Mouse (Mus musculus): ENCODE data around the gene Snx20.
"Not testable (repeated sequence)": the region's sequence is repeated elsewhere in the genome, so short reads cannot be mapped to it uniquely, and the experiment has no call there.

Gene Snx20

DNA sequence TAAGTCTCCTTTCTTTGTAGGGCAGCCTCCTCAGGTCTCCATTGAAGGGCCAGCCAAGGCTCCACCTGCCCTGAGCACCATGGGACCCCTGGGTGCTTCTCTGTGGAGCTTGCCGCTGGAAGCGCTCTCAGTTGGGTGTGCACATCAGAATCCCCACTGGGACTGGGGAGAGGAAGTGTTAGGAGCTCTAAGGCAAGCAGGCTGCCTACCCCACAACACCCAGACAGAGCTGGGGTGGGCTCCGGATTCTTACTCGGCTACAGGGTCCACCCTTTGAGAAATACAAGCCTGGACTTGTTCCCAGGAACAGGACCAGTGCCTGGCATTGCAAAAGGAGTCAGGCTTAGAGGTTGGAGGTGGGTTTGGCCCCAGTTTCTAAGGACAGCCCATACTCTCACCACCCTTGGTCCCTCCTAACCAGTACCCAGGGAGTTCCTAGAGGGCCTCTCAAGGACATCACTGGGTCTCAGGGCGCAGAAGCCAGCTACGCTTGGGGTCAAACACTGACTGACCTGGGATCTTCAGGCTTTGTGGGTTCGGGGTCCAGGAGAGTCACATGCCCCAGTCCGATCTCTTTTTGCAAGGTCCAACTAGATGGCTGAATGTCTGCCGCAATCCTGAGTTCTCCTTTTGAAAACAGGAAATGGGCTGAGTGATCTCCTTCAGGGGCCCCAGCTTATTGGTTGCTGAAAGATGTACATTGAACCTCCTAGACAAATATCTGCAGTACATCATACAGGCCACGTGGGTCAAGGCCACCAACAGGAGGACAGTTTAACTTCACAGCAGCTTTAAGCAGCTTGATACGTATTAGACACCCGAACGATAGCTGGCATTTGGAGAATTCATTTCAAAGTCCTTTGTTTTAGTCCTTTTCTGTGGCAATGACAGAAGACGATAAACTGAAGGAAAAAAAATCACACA lies at the start of gene Snx20:
TSS of gene Snx20 (minus strand) at position 655 of the 924 bp plus-strand sequence.
- no peak for DNase-seq (ENCODE audit: low spot score)

DNA sequence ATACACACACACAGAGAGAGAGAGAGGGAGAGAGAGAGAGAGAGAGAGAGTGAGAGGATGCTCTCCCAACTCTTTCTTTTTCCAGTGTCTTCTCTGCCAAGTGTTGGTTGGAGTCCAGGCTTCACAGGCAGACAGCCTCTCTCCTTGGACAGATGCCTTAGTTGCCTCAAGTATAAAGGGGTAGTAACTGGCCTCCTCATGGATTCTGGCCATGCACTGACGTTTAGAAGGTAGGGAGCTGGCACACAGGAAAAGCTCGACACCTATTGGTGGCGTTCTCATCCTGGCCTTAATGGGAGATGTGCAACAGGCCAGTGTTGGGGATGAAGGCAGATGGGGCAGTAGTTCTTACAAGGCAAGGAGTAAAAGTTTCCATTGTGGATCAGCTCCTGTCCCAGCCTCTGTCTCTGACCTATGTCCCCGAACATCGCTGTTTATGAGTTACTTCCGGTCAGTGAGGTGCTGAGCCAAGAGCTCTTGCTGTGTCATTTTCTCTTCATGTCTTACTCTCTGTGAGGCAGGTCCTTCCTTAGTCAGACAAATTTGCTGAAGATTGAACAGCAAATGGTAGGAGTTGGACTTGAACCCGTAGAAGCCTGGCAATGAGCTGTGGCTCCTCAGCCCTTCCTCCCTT lies 47.8 kb upstream of the Snx20 start:
- DNase-seq (ENCODE audit: low spot score): no peak

DNA sequence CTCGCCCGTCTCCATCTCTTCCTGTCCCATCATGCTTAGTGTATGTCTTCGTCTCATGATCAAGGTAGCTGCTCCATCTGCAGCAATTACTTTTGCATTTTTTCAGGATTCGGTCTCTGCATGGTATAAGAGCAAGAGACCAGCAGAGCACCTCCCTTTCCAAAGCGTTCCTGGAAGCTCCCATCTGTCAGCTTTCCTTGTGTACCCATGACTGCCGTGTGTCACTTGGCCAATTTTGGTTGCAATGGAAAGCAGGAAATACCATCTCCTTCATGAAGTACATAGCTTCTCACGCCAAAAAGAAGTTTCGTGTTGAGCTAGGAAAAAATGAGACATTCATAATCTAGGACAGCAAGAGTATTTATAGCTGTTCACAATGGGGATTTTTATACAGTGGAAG lies 45.1 kb upstream of the Snx20 start:
- no peak for DNase-seq (ENCODE audit: low spot score)

DNA sequence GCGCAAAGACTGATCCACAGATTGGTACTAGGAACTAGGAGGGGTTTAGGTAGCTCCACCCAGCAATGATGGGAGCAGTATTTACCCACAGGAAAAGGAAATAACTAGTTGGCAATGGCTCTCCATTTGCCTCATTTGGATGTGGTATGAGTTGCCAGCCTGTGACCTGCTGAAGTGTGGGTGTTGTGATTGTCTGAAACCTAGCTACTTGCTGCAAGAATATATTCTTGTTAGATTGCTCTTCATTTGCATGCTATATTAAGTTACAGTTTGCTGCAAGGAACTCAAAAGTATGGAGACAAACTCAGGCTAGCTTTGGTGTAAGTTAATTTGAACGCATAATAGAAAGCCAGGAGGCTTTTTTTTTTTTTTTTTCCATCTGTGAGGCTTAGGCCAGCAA lies 44.6 kb upstream of the Snx20 start:
- no peak for DNase-seq (ENCODE audit: low spot score)

DNA sequence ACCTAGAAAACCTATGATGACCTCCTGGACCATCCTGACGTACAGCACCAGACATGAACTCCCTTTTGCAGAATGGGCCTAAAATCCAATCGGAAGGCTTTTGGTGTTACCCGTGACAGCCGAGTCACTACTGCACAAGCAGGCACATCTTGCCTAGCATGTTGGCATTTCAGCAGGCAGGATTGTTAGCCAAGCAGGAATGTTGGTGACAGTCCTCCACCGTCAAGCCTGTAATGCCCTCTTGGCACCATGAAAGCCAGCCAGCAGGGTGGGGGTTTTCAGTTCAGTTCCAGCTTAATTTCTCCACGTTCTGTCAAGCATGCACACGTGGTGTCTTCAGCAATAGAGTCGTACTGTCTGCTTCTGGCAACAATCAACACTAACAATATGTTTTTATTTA lies 41.1 kb upstream of the Snx20 start:
- DNase-seq (ENCODE audit: low spot score): no peak

DNA sequence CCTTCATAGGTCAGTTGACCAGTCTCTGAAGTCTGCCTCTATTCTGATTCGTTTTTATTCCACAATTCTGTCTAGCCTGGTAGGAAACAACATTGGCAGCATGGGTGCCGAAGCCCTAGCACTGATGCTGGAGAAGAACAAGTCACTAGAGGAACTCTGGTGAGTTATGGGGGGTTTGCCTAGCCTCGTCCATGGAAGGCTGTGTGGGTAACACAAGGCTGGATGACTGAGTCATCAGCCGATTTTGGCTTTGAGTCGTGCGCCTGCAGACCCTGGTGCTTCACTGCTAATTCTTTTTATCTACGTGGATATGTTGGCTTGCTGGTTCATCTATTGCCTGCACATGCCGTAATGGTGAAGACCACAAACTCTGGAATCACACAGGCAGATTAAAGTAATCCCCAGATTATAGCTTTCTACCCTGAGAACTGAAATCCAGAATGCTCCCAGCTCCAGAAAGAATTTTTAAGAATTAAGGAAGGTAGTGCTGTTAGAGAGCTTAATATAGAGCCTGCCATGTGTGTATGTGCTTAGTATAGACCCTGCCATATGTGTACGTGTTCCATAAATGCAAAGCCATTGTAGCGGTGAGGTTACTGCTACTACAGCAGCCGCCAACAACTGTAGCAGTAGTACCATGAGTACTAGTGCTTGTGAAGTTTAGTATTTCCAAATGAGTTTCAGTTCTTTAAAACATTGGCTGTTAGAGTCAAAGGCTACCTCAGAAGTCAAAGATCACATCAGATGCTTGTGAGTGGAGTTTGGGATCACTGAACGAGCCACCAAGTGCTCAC lies 39.6 kb upstream of the Snx20 start:
- no peak for DNase-seq (ENCODE audit: low spot score)

DNA sequence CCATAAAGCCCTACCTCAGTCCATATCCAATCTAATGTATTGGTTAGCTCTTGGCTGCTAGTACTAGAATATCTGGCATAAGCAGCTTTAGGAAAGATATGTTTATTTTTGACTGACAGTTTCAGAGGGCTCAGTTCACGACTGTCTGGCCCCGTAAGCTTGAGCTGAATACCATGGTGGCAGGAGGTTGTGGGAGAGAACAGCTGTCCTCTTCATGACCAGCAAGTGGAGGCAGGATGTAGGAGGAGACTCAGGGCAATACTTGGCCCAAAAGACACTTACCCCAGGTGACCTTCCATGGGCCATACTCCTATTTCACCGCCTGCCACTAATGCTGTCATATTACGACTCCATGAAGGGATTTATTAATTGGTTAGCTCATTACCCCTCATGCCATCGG lies 37.9 kb upstream of the Snx20 start:
- DNase-seq (ENCODE audit: low spot score): no peak

DNA sequence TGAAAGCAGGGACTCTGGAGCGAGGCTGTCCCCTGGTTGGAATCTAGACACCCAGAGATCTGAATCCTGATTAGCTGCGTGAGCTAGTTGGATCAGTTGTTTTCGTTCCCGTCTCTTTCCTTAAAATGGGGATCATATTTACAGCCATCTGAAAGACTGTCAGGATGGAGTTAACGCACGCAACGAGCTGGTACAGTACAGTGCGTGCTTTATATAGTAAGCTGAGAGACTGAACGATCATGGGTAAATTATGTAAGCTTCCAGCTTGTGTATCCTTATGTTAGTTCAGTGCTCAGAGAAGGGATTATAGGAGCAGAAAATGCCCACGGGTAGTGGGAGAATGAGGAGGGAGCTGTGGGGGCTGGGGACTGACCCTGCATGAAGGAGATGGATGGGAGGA lies 35.6 kb upstream of the Snx20 start:
- no peak for DNase-seq (ENCODE audit: low spot score)

DNA sequence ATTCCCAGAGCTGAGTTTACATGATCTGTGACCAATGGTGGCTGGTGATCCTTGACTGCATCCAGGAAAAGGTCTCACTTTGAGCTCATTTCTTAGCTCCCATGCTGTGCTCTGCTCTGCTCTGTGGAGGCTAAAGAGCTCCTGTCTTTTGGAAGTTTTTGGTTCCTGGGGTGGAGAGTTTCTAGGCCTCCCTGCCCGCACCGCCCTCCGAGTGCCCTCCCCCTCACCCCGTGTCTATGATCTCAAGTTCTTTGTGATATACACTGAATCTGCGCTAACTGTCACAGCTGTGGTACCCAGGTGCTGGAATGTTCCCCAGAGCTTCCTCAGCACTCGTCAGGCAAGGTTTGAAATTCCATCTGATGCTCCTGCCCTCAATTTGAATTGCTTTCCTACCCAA lies 34.9 kb upstream of the Snx20 start:
- DNase-seq (ENCODE audit: low spot score): no peak

DNA sequence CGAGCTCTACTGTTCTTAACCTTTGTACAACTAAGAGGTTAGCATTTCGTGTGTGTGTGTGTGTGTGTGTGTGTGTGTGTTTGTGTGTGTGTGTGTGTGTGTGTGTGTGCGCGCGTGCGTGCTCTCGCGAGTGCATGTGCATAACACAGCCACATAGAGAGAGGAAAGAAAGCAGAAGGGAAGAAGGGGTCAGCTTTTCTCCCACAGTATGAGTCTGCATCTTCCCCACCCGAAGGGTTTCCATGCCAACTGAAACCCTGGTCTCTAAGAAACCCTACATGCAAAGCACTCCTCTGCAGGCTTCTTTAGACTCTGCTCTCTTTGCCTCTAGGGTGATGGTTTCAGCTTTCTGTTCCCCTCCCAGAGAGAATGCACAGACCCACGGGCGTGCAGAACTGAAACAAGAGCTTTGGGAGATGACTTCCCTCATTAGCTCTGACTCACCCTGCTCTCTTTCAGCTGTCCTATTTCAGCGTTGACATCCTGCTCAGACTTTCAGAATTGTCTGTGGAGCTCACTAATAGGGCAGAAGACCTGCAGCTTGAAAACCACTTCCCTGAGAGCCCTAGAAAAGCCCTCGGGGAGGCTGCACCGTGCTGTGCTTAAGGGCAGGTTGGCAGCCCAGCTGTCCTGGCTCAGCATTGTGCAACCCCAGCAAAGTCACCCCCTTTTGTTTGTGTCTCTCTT lies 32.6 kb upstream of the Snx20 start:
- peak; percentile 67 for DNase-seq (ENCODE audit: low spot score)

DNA sequence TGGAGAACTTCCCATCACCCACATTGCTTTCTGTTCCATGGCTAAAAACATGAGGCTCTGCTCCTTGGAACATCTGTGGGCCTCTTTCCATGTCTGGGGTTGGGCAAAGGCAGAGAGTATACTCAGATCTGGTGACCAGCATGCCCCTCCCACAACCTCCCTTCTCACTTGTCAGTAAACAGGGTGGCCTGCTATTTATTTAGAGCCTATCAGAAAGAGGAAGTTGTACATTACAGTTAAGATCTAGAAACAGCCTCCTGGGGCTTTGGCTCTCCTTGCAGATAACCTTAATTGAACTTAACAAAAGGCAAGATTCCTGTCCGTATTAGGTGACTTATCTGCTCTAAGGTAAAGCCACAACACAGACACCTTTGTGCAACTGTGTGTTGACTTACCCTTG lies 30.5 kb upstream of the Snx20 start:
- DNase-seq (ENCODE audit: low spot score): no peak

DNA sequence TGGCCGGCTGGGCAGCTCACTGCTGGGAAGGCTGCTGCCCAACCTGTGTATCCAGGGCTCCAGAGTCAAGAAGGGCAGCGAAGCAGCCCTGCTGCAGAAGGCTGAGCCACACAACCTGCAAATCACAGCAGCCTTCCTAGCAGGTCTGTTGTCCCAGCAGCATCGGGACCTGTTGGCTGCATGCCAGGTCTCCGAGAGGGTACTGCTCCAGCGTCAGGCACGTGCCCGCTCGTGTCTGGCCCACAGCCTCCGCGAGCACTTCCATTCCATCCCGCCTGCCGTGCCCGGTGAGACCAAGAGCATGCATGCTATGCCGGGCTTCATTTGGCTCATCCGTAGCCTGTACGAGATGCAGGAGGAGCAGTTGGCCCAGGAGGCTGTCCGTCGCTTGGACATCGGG lies 29.0 kb upstream of the Snx20 start:
- DNase-seq (ENCODE audit: low spot score): no peak

DNA sequence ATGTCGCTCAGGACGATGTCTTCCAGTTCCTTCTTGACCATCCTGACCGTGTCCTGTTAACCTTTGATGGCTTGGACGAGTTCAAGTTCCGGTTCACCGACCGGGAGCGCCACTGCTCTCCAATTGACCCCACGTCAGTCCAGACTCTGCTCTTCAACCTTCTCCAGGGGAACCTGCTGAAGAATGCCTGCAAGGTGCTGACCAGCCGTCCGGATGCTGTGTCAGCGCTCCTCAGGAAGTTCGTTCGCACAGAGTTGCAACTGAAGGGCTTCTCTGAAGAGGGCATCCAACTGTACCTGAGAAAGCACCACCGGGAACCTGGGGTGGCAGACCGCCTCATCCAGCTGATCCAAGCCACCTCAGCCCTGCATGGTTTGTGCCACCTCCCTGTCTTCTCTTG lies 28.2 kb upstream of the Snx20 start:
- no peak for DNase-seq (ENCODE audit: low spot score)

DNA sequence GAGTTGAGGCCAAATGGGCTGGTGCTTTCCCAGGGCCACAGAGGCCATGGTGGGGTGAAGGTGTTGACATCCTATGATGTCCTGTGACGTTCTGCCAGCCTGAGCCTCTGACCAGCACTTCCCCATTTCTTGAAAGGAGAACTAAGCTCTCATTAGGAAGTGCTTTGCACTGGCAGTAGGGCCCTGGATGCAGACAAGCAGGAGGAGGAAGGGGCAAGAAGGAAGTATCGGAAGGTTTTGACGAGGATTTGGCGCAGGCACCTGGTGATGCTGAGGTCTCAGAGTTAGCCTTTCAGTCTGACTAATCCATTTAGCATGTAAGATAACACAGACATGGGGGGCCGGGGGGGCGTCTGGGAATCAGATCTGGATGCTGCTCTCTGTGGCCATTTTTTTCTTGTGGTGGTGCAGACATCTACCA lies 26.5 kb upstream of the Snx20 start:
- no peak for DNase-seq (ENCODE audit: low spot score)

DNA sequence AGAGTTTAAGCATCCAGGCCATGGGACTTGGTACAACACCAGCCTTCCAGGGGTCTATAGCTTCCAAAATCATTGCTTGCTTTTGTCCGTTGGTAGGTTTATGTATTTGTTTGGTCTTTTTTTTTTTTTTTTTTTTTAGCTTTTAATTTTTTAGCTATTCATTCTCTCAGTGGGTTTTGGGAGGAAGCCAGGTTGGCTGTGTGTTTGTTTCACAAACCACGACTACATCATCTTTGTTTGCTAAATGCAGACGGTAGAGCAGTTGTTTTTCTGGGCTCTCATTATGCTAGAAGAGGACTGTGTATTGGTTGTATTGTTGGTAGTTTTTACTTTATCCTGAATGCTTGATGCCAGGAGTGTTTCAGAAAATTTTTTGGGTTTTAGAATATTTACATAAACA lies 23.9 kb upstream of the Snx20 start:
- no peak for DNase-seq (ENCODE audit: low spot score)

DNA sequence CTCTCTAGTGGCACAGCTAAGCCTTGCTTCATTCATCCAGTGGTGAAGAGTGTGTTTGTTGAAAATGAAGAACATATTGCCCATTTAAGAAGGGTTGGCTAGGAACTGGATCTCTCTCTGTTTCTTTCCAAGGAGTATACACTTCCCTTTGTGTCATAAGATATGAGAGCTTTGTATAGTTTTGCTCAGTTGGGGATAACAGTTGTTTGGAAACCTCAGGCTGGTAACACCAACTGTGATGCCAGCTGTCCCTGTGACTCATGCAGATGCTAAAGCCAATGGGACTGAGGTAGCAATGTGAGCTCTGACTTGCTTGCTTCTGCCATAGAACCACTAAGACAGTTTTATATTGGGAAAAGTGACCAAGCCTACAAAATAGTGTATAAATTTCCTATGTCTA lies 19.4 kb upstream of the Snx20 start:
- peak; percentile 45 for DNase-seq (ENCODE audit: low spot score)

DNA sequence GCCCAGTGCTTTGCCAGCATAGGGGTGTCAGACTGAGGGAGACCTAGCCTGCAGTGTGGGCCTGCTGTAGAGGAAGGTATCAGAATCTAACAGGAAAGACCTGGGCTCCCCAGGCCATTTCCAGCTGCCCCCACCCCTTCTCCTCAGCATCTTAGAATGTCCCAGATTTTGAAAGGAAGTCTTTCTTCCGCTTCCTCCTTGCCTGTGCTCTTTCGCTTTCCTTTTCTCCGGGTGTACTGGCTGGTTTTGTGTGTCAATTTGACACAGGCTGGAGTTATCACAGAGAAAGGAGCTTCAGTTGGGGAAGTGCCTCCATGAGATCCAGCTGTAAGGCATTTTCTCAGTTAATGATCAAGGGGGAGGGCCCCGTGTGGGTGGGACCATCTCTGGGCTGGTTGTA lies 15.2 kb upstream of the Snx20 start:
- DNase-seq (ENCODE audit: low spot score): not testable (repeated sequence)

DNA sequence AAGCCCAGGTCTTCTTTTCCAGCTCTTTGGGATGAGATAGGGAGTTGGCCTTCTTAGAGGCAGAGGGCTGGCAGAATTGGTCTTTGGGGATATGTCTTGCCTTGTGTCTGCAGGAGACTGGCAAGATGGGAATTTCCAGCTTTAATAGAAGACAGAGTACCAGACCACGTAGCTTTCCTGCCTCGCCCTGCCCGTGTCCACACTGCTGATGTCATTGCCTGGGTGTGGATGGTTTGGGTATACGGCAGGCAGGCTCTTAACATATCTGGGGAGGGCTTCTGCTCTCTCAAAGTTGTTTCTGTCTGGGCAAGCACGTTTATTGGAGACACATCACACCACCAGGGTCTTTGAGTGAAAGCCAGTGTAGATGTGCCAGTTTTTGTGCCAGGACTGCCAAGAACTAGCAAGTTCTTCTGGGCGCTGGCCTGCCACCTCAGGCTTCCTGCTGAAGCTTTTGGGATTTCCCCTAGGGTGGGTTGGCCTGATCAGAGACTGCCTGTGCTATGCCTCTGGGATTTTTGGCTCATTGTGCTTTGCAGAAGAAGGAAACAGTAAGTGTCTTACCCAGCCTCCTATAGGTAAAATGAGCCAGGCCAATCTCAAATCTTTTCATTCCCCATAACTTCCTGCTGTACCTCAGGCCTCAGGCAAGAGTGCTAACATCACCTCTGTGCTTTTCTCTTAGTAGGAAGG lies 14.2 kb upstream of the Snx20 start:
- no peak for DNase-seq (ENCODE audit: low spot score)

DNA sequence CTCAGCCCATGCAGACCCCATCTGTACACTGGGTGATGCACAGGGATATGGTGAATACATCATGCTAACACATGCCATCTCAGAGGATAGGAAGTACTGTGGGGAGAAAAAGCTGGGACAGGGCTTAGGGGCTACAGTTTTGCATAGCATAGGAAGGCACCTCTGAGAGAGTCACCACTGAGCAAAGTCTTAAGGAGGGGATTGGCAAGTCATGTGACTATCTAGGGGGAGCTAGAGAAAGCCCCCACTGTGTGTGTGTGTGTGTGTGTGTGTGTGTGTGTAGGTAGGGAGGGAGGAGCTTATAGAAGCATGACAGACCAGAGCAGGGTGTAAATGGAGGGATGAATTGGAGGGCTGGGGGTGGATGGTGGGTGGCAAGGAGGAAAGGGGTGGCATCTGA lies 12.4 kb upstream of the Snx20 start:
- no peak for DNase-seq (ENCODE audit: low spot score)

DNA sequence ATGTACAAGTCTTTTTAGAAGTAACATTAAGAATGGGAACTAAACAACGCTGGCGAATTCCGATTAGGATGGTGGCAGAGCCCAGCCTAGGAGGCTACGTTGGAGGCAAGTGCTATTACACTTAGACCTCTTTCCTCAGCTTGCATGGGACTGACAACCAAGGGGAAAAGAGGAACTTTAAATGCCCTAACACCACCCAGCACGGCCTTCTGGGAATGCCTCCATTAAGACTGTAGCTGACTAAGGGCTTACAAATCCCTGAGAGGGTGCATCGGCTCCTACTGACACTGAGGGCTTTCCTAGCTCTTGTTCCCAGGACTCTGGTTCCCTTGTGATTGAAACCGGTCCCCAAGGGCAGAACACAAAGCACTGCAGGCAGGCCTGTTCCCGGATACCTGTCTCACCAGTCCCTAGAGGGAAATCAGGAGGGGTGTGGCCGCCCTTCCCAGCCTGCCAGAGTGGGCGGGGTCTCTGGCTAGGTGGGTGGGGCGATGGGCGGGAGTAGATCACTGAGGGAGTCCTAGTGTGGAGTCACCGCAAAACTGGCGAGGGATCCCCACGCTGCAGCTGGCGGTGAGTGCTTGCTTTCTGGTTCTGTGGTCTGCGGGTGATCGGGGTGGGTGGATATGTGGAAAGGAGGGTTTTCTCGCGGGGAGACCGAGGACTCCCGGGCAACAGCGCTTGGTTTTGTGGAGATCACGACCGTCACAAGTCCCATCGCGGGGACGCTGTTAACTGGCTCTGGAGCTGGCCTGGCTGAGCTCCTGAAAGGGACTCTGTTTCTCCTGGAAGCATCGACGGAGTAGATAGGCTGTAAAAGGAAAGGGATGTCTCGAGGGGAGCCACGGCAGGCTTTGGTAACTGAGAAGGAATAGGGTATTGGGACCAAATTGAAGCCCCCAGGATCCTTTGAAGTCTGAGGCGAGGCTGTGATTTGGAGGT lies 11.2 kb upstream of the Snx20 start, which contains the start of gene Nod2:
TSS of gene Nod2 (plus strand) at position 479 of the 942 bp plus-strand sequence.
- DNase-seq (ENCODE audit: low spot score): no peak

All from left cerebral cortex, adult 11 months (tissue).